Mouse (Mus musculus): Measurements from ENCODE around the gene Myof. TPM values are rescaled to one million over a fixed set of nuclear protein-coding genes. Genes with fewer than 3 reads are reported as not detected.

Gene Myof
- polyA plus RNA-seq, 2 experiments from 2014 or later, result 0.56 to 0.94 TPM

DNA sequence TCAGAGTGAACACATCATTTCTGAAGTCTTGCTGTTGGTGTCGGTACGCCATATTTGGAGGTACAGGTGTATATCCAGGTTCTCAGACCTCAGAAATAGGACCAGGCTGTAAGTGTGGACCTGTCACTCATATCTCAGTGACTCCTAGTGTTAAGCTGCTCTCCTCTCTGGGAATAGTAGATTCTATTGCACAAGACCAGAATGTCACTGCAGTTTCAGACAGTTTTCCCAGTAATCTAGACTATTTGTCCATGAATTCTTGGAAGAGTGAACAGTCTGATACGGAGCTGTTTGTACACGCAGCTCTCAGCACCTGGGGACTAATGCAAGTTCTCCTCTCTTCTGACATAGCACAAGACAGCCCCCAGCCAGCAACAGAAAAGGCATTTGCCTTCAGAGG, 42.4 kb downstream of the Myof start:
- no peak for ATAC-seq

- no peak for ATAC-seq
These were observed 43.4 kb downstream of the Myof start for GRCm38 (mm10) chr19:37999941-38000340.

GRCm38 (mm10) chr19:37994301-37994700, 49.1 kb downstream of the Myof start:
- ATAC-seq, result no peak

GRCm38 (mm10) chr19:37992184-37992554, 51.2 kb downstream of the Myof start:
- ATAC-seq, result no peak

DNA sequence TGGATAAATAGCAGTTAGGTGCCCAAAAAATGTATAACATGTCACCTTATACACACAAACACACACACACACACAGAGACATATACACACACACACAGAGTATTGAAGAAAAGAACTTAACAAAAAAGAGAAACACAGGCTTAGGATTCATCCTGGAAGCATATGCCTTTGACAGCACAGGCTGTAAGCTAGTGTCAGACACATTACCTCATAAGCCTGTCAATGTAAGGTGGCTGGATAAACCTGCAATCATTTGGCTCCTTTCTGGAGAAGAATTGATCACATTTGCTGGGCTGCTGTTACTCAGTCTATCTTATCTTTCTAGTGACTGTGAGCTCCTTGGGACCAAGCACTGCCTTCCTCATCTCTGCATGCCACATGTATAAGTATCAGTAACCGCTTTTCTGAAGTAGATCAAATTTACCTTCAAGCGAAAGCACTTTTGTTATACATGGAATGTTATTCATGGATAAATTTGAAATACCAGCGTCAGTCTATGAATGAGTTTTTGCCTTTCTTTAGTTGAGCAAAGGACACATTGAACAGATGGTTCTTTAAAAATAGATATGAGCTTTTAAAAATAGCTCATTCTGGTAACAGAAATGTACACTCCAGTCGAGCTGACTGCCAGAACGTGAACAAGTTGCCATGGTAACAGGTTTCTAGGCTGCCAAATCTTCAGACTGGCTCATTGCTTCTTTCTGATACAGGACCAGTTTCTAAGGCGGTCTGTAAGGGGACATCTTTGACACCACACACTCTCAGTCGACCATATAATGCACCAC, 51.8 kb downstream of the Myof start:
- no peak for ATAC-seq

GRCm38 (mm10) chr19:37989971-37990370, 53.4 kb downstream of the Myof start:
- no peak for ATAC-seq

GRCm38 (mm10) chr19:37988156-37988555, 55.2 kb downstream of the Myof start:
- ATAC-seq, result no peak

DNA sequence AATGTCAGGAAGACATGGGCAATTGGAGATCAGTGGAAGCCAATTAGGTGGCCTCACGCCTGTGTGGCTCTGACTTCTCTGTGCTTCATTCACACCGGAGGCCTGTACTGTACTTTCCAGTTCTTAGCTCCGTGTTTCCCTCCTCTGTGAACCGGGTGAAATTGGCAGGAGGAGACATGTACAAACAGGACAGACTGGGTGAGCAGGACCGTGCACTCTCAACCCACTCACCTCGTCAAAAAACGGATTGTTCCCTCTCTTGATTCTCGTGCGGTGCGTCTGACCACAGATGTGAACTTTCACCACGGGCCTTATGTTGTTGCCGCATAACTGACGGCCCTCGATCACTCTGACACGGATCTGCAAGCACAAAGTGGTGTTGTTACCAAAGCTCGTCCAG, 57.6 kb downstream of the Myof start:
- ATAC-seq, result no peak

GRCm38 (mm10) chr19:37975951-37976350, 67.4 kb downstream of the Myof start:
- ATAC-seq, result no peak

DNA sequence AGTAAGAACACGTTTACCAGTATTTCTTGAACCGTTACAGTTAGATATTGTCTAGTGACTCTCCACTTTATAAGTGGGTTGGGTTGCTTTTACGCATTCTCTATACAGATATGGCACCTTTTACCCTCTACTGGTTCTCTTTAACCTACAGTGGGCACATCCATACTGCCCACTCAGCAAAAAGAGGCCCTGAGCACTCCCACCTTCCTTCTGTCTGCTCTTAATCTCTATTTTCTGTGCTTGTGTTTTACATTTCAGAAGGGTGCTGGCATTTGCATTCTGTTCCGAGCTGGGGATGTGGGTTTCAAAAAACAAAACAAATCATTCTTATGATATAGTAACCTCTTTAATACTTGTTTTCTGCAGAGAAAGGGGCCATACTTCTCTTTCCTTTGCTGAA, 72.8 kb downstream of the Myof start:
- no peak for ATAC-seq

DNA sequence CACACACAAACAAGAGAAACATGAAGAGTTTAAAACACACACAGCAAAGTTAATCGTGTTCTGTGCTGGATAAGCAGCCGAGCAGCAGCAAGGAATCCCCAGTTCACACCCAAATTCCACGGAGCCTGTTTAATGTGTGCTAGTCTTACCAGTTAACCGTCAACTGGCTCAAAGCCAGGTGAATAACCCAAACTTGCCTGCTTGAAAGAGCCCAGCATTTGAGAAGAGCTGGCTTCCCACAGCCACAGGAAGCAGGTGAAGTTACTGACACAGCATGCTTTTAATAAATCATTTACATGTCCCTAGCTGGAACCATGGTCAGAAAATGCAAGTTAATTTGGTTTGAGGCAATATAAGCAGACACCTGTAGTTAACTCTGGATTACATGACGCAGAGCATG, 73.4 kb downstream of the Myof start:
- no peak for ATAC-seq

GRCm38 (mm10) chr19:37965828-37966227, 77.5 kb downstream of the Myof start:
- ATAC-seq, result peak; percentile 51

DNA sequence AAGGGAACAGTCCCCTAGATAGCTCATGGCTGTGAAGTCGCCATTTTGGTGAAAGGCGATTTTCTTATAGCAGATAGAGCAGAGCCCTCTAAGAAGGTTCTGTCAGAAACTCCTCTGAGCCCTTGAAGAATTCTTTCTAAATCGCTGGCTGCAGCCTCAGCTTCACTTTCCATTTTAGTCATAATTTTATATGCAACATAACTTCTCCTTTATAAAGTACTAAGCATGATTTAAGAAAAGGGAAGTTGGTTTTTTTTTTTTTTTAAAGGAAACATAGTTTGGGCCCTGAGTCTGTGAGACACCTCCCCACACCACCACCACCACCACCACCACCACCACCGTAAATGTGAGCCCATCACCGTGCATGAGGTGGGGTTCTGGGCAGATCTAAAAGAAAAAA, 80.0 kb downstream of the Myof start:
- no peak for ATAC-seq

- ATAC-seq, result no peak
These were observed 82.6 kb downstream of the Myof start for GRCm38 (mm10) chr19:37960791-37961190.

- no peak for ATAC-seq
These were observed 83.7 kb downstream of the Myof start for GRCm38 (mm10) chr19:37959543-37960215.

- ATAC-seq, result no peak
These were observed 84.3 kb downstream of the Myof start for GRCm38 (mm10) chr19:37959076-37959475.

DNA sequence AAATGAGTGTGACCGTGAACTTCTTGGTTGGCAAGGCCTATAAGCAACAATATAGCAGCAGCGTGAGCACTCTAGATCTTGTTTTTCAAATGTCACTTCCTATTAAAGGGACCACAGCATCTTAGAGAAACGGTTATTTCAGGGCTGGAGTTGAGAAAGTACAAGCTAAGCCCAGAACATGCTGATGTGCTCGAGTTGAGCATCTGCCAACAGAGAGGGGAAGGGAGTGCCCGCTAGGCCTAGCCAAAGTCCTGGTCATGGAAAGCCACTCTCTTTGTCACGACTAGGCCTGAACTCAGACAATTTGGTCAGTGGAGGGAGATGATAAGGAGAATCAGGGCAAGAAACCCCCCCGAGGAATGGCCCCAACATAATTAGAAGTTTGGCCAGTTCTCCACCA, 86.1 kb downstream of the Myof start:
- no peak for ATAC-seq

DNA sequence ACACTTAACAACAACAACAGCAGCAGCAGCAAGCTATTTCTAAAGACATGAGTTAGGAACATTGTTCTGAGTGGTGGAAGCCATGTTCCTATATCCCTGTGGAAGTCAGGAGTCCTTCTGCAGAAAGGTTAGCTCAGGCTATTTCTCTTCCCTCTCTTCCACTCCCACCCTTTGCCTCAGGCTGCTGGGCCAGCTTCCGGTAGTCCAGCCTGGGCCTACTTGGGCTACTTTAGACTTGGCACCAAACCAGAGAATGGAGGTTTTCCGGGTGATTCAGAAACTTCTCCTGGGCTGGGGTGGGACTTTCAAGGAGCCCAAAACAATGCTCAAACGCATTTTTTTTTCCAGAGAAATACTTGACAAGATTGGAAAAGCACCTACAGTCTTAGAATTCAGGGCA, 87.4 kb downstream of the Myof start:
- no peak for ATAC-seq

DNA sequence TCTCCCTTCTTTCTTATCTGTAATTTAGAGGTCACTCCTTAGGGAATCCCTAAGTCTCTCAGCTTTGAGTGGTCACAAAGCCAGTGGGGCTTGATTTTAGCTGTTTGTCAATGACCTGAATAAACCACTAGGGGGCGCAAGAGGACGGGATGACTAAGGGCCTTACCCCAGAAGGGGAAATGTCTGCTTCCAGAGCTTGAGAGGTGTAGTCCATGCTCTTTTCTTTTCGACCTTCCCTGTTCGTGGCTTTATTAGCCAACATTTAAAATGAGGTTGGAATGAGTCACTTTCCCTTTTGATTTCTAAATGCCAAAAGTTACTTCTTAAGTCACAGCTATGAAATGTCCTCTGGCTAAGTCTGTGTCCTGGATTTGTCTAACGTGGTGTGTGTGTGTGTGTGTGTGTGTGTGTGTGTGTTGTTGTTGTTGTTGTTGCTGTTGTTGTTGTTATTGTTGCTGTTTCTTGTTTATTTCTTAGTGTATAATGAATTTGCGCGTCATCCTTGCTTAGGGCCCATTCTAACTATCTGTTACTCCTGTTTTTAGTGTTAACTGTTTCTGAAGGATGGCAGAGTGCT, 87.9 kb downstream of the Myof start:
- peak; percentile 69 for ATAC-seq

DNA sequence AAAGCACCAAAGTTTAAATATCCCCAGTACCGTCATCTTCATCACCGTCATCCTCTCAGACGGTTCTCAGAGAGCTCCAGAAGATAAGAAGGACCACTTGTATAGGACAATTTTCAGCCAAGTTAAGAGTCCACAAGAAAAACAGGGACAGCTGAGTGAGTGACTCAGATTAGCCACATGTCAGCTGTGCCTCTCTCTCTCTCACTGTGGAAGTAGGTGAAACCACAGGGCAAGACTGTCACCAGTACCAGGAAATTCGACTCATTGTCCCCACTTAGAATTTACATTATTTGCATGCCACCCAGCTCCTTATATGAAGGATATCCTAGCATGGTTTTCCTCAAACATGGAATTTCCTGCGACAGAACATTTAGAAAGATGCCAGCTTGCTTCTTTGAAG, 88.6 kb downstream of the Myof start:
- ATAC-seq, result no peak

DNA sequence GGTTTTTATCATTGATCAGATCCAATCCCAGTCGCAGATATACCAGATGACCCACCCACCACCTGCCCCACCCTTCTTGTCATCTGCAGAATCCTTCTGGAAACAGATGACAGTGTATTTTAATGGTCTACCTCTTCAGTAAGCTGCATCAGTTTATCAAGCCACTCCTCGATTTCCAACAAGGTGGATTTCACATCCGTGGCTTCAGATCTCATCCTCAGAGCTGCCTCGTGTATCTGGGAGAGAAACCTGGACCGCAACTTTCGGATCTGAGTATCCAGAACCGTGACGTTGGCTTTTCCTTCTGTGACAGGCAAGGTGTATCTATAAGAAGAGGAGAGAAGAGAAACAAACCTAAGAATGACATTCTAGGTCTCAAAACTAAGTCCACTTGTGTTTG, 89.1 kb downstream of the Myof start:
- no peak for ATAC-seq

GRCm38 (mm10) chr19:37946696-37947095, 96.7 kb downstream of the Myof start:
- no peak for ATAC-seq

DNA sequence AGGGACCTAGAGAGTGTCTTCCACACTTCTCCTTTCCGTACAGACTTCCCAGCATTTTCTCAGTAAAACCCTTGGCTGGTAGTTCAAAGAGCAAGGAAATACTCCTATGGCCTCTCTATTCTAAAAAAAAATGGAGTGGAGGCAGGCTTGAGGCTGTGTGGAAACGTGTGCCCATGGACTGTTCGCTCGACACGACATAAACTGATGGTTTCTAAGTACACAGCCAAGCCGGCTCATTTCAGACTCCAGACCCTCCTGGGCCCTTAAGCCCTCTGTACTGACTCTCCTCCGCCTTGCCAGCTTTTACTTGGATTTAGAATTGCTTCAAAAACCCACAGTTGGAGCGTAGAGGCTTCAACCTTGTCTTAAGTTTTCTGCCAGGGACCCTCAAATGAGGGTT, 97.3 kb downstream of the Myof start:
- ATAC-seq, result no peak

GRCm38 (mm10) chr19:37939203-37939602, 104.2 kb downstream of the Myof start:
- no peak for ATAC-seq

Measured in CD4-positive, CD25-positive, alpha-beta regulatory T cell, adult 4 months (primary cell).